Mouse (Mus musculus): Measurements from ENCODE around the gene B020011L13Rik.
"Not testable (repeated sequence)": the region's sequence is repeated elsewhere in the genome, so short reads cannot be mapped to it uniquely, and the experiment has no call there.

The B020011L13Rik gene

DNA sequence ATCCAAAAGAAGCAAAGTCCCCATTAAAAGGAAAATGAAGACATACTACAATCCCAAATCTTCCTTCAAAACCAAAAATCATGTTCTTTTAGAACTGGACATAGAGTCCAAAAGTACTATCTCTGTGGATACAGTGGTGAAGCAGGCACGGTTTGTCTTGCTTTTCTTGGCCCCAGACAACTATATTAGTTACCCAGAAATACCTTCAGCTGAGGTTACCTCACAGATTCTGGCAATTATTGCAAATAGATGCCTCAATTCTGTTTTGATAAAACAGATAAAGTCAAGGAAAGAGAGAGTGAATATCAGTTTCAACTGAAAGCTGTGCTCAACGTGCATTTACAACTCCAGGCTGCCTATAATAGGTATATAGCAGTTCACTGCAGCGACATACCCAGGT, at the start of gene B020011L13Rik:
B020011L13Rik (plus strand) TSS at position 301 of the 400 bp plus-strand sequence.
- not testable (repeated sequence) for DNase-seq

DNA sequence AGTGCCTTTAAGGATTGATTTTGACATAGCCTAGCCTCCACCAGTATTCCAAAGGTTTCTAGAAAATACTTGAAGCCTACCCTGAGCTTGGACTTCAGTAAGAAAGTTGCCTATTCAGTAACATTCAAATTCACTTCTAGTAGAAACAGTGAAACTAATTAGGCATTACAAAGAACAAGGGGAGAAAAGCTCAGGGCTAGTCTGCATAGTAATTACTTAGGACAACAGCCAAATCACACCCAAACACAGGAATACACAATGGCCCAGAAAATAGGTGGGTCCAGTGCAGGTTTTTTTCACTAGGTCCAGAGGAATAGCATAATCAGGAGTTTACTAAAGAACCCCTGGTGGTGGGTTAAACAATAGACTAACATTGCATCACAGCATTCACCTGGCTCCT, 35.3 kb downstream of the B020011L13Rik start:
- not testable (repeated sequence) for DNase-seq

DNA sequence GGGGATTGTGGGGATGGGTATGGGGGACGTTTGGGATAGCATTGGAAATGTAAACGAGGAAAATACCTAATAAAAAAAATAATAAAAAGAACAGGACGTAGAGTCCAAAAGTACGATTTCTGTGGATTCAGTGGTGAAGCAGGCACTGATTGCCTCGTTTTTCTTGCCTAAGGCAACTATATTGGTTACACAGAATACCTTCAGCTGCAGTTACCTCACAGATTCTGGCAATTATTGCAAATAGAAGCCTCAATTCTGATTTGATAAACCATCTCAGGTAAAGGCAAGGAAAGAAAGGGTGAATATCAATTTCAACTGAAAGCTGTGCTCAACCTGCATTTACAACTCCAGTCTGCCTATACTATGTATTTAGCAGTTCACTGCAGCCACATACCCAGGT, 48.8 kb downstream of the B020011L13Rik start, which contains the start of gene Gm28360:
Gm28360 (plus strand) TSS at position 301 of the 400 bp plus-strand sequence.
- DNase-seq = not testable (repeated sequence)

DNA sequence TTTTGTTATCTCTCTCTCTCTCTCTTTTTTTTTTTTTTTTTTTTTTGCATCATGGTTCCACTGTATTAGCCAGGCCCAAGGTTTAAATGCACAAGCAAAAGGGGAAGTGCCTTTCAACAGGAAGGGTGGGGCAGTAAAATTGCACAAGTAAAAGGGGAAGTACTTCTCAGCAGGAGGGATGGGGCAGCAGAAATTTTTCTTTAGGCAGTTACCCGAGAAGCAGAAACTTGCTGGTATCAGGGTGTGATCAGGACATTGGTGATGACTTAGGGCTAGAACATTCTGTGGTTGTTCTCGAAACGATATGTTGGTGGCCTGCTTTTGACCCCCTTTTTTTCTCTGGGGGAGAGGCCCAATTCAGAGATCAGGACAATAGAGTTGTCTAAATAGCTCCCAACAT, 70.8 kb downstream of the B020011L13Rik start:
- DNase-seq = not testable (repeated sequence)

Measured in kidney, adult 18-20 months (tissue).